Mouse (Mus musculus) stomach, embryonic 16.5 days (tissue): ENCODE data around the gene Lekr1. TPM values are rescaled to one million over a fixed set of nuclear protein-coding genes. Genes with fewer than 3 reads are reported as not detected.

Experiments
- ATAC-seq: fragments of 200-750 bp; cut with Nextera tagmentation; 2 replicates; pipeline ENCODE4 v1.8.0; 2017; ENCODE audit warnings: moderate number of reproducible peaks, moderate TSS enrichment; ENCODE audit not compliant: insufficient read depth, low FRiP score
- H3K27ac ChIP-seq: fragments of 300-500 bp; sonication (generic); 2 replicates; pipeline ENCODE4 v1.5.1; 2014; ENCODE audit warnings: low read length
- H3K27me3 ChIP-seq: fragments of 300-500 bp; sonication (generic); 2 replicates; pipeline ENCODE4 v1.6.1; 2014; ENCODE audit warnings: low read length, control low read depth, mixed read lengths; ENCODE audit not compliant: control insufficient read depth, insufficient read depth
- H3K36me3 ChIP-seq: fragments of 300-500 bp; sonication (generic); 2 replicates; pipeline ENCODE4 v1.6.1; 2014; ENCODE audit warnings: low read length; ENCODE audit not compliant: control insufficient read depth, insufficient read depth
- H3K4me1 ChIP-seq: fragments of 300-500 bp; sonication (generic); 2 replicates; pipeline ENCODE4 v1.6.1; 2014; ENCODE audit warnings: low read length, control low read depth, mixed read lengths; ENCODE audit not compliant: control insufficient read depth, insufficient read depth
- H3K4me2 ChIP-seq: fragments of 300-500 bp; sonication (generic); 2 replicates; pipeline ENCODE4 v1.6.1; 2014; ENCODE audit warnings: low read depth, low read length, mixed read lengths
- H3K4me3 ChIP-seq: fragments of 300-500 bp; sonication (generic); replicated peaks from 2 replicates; pipeline ENCODE4 v1.5.1; 2014; ENCODE audit warnings: mild to moderate bottlenecking, low read length
- H3K9ac ChIP-seq: fragments of 300-500 bp; sonication (generic); 2 replicates; pipeline ENCODE4 v1.6.1; 2014; ENCODE audit warnings: low read length
- H3K9me3 ChIP-seq: fragments of 300-500 bp; sonication (generic); replicated peaks from 2 replicates; pipeline ENCODE4 v1.6.1; 2016; ENCODE audit warnings: low read length, control low read depth; ENCODE audit not compliant: control insufficient read depth
- WGBS: fragments of 180-500 bp; shearing (Covaris S2); extraction: QIAGEN DNeasy Blood & Tissue Kit; methylation state at CpG from one replicate; pipeline ENCODE4 v1.1.7; 2014; 5-methylcytosine and 5-hydroxymethylcytosine counted together
- polyA plus RNA-seq: library from polyadenylated mRNA; unstranded; fragments of >200 nt; fragmentation: Nextera tagmentation; extraction: Ambion mirVana; gene quantifications from 2 replicates; pipeline ENCODE4 v1.2.1, GENCODE M21; 2015

Lekr1 gene
- 7.0 and 7.9 TPM in 2 replicates for polyA plus RNA-seq

GRCm38 (mm10) chr3:65665977-65666766 is at the start of gene Lekr1:
Lekr1 (plus strand) TSS chr3:65666228.
- no peaks in the 10 kb centered on the region for H3K9me3 ChIP-seq
- H3K4me3 ChIP-seq: peak within 1 kb of the TSS; percentile 88
- ATAC-seq: peak; percentile 91
- peak within 1 kb of the TSS; percentile 65 for H3K27ac ChIP-seq
- no peaks in the 10 kb centered on the region for H3K36me3 ChIP-seq
- WGBS: under 1% methylated on average over 73 of the region's 73 CpGs
- H3K4me2 ChIP-seq: peak within 1 kb of the TSS; percentile 81
- no peaks in the 10 kb centered on the region for H3K27me3 ChIP-seq
- no peaks in the 10 kb centered on the region for H3K4me1 ChIP-seq
- peak within 1 kb of the TSS; percentile 86 for H3K9ac ChIP-seq

- no peak overlapping the region for H3K9ac ChIP-seq
- H3K36me3 ChIP-seq: no peaks in the 10 kb centered on the region
- 49% methylated on average over 5 of the region's 5 CpGs for WGBS
- H3K27ac ChIP-seq: no peak overlapping the region
- H3K9me3 ChIP-seq: no peaks in the 10 kb centered on the region
- no peak overlapping the region for H3K4me3 ChIP-seq
- no peak for ATAC-seq
- H3K27me3 ChIP-seq: no peaks in the 10 kb centered on the region
- H3K4me2 ChIP-seq: no peak overlapping the region
- peaks cover 4% of the 10 kb centered on the region; the same call in 1 of the 2 replicates for H3K4me1 ChIP-seq
Measured at GRCm38 (mm10) chr3:65617507-65617906, 48.5 kb upstream of the Lekr1 start.

- Histone ChIP-seq H3K4me3 (no peak overlapping the region), H3K9me3 (no peaks in the 10 kb centered on the region), H3K4me2 (no peak overlapping the region), H3K27ac (no peak overlapping the region), H3K4me1 (no peaks in the 10 kb centered on the region), H3K36me3 (no peaks in the 10 kb centered on the region), H3K9ac (no peak overlapping the region), H3K27me3 (no peaks in the 10 kb centered on the region)
- ATAC-seq: no peak
- 67% methylated on average over 4 of the region's 4 CpGs for WGBS
Measured at GRCm38 (mm10) chr3:65619340-65619739, 46.7 kb upstream of the Lekr1 start.

- no peak overlapping the region for H3K27ac ChIP-seq
- no peaks in the 10 kb centered on the region for H3K9me3 ChIP-seq
- H3K9ac ChIP-seq: no peak overlapping the region
- WGBS: 94% methylated on average over 6 of the region's 6 CpGs
- no peak overlapping the region for H3K4me3 ChIP-seq
- H3K36me3 ChIP-seq: no peaks in the 10 kb centered on the region
- H3K4me1 ChIP-seq: no peaks in the 10 kb centered on the region
- H3K27me3 ChIP-seq: no peaks in the 10 kb centered on the region
- no peak overlapping the region for H3K4me2 ChIP-seq
- no peak for ATAC-seq
Measured at GRCm38 (mm10) chr3:65623057-65623456, 43.0 kb upstream of the Lekr1 start.

- Histone ChIP-seq H3K27ac (no peak overlapping the region), H3K4me2 (peak overlapping the region; percentile 5; the same call in 1 of the 2 replicates), H3K4me1 (no peaks in the 10 kb centered on the region), H3K4me3 (no peak overlapping the region), H3K9me3 (no peaks in the 10 kb centered on the region), H3K9ac (no peak overlapping the region), H3K36me3 (no peaks in the 10 kb centered on the region), H3K27me3 (no peaks in the 10 kb centered on the region)
- ATAC-seq: peak; percentile 74; the same call in 1 of the 2 replicates
- 34% methylated on average over 8 of the region's 8 CpGs for WGBS
Measured at GRCm38 (mm10) chr3:65625496-65626289, 40.3 kb upstream of the Lekr1 start.

- Histone ChIP-seq H3K4me1 (no peaks in the 10 kb centered on the region), H3K27me3 (no peaks in the 10 kb centered on the region), H3K9me3 (no peaks in the 10 kb centered on the region), H3K9ac (no peak overlapping the region), H3K4me3 (no peak overlapping the region), H3K4me2 (no peak overlapping the region), H3K36me3 (no peaks in the 10 kb centered on the region), H3K27ac (no peak overlapping the region)
- ATAC-seq: no peak
- 71% methylated on average over 7 of the region's 7 CpGs for WGBS
Measured at GRCm38 (mm10) chr3:65626290-65626914, 39.6 kb upstream of the Lekr1 start.

GRCm38 (mm10) chr3:65627021-65627706 is 38.9 kb upstream of the Lekr1 start:
- H3K4me3 ChIP-seq: no peak overlapping the region

GRCm38 (mm10) chr3:65627707-65628028 is 38.4 kb upstream of the Lekr1 start:
- Histone ChIP-seq H3K4me2 (no peak overlapping the region), H3K9me3 (no peaks in the 10 kb centered on the region), H3K36me3 (no peaks in the 10 kb centered on the region), H3K4me3 (no peak overlapping the region), H3K9ac (no peak overlapping the region), H3K27me3 (no peaks in the 10 kb centered on the region), H3K4me1 (no peaks in the 10 kb centered on the region), H3K27ac (no peak overlapping the region)
- no peak for ATAC-seq
- WGBS: 80% methylated on average over 2 of the region's 2 CpGs

More at GRCm38 (mm10) chr3:65627021-65627706, 38.9 kb upstream of the Lekr1 start:
- ATAC-seq: no peak
- Histone ChIP-seq H3K36me3 (no peaks in the 10 kb centered on the region), H3K4me2 (no peak overlapping the region), H3K9ac (no peak overlapping the region), H3K4me1 (no peaks in the 10 kb centered on the region), H3K9me3 (no peaks in the 10 kb centered on the region), H3K27me3 (no peaks in the 10 kb centered on the region), H3K27ac (no peak overlapping the region)
- 79% methylated on average over 6 of the region's 6 CpGs for WGBS
